Comparison of ENCODE assay signal across 16 mouse cellular contexts in genomic region chr2:59731831-59732230, GRCm38 (mm10).
"Had no signal": no experiment of that assay in that cellular context is flagged by ENCODE, and none has a peak within 500 bp of the region (broad histone marks: within the 10 kb centered on the region; RNA-seq: fewer than 3 reads in every experiment).

No protein-coding gene starts in this region.

- H3K4me3 ChIP-seq: neural tube, embryonic 13.5 days; neural tube, embryonic 15.5 days; stomach, embryonic 15.5 days had no signal

- H3K9me3 ChIP-seq: neural tube, embryonic 13.5 days; neural tube, embryonic 15.5 days; stomach, embryonic 15.5 days had no signal

- H3K9ac ChIP-seq: neural tube, embryonic 13.5 days; neural tube, embryonic 15.5 days; stomach, embryonic 15.5 days had no signal

- H3K4me2 ChIP-seq: neural tube, embryonic 13.5 days; neural tube, embryonic 15.5 days; stomach, embryonic 15.5 days had no signal

- H3K4me1 ChIP-seq: stomach, embryonic 15.5 days had no signal

- DNase-seq: retina, postnatal 1 day; right cerebral cortex, adult 18-20 months; right cerebral cortex, postnatal 14 days; right cerebral cortex, postnatal 25 days; right cerebral cortex, postnatal 4 days; spleen, adult 18-20 months; thymus, adult 18-20 months; thymus, adult 2 months; thymus, postnatal 14 days; thymus, postnatal 25 days; thymus, postnatal 36 days; thymus, postnatal 4 days had no signal

- H3K27ac ChIP-seq: neural tube, embryonic 13.5 days; neural tube, embryonic 15.5 days; stomach, embryonic 15.5 days; stomach, postnatal 0 days had no signal

- H3K27me3 ChIP-seq: neural tube, embryonic 13.5 days; neural tube, embryonic 15.5 days; stomach, embryonic 15.5 days had no signal

- H3K36me3 ChIP-seq: neural tube, embryonic 13.5 days; neural tube, embryonic 15.5 days; stomach, embryonic 15.5 days had no signal
